Mouse (Mus musculus) heart, embryonic 13.5 days (tissue): ENCODE measurements around the gene Cblb. TPM values are rescaled to one million over a fixed set of nuclear protein-coding genes. Genes with fewer than 3 reads are reported as not detected.

Source experiments
- ATAC-seq: fragments of 200-750 bp; cut with Nextera tagmentation; 2 replicates; pipeline ENCODE4 v1.8.0; 2017; ENCODE audit warnings: moderate TSS enrichment; ENCODE audit not compliant: insufficient number of reproducible peaks, low FRiP score, low TSS enrichment; ENCODE audit errors: extremely low read depth
- H3K27ac ChIP-seq: fragments of 300-500 bp; sonication (generic); replicated peaks from 2 replicates; pipeline ENCODE4 v1.5.1; 2015; ENCODE audit warnings: moderate library complexity, mild to moderate bottlenecking, inconsistent platforms
- H3K27me3 ChIP-seq: fragments of 300-500 bp; sonication (generic); replicated peaks from 2 replicates; pipeline ENCODE4 v1.6.1; 2015; ENCODE audit warnings: mild to moderate bottlenecking, inconsistent platforms
- H3K36me3 ChIP-seq: fragments of 300-500 bp; sonication (generic); 2 replicates; pipeline ENCODE4 v1.6.1; 2015; ENCODE audit warnings: mild to moderate bottlenecking, inconsistent platforms
- H3K4me1 ChIP-seq: fragments of 300-500 bp; sonication (generic); 2 replicates; pipeline ENCODE4 v1.6.1; 2015; ENCODE audit warnings: inconsistent platforms
- H3K4me2 ChIP-seq: fragments of 300-500 bp; sonication (generic); 2 replicates; pipeline ENCODE4 v1.6.1; 2015; ENCODE audit warnings: inconsistent platforms, mild to moderate bottlenecking, moderate library complexity
- H3K4me3 ChIP-seq: fragments of 300-500 bp; sonication (generic); 2 replicates; pipeline ENCODE4 v1.5.1; 2015; ENCODE audit warnings: moderate library complexity, mild to moderate bottlenecking, inconsistent platforms
- H3K9ac ChIP-seq: fragments of 300-500 bp; sonication (generic); 2 replicates; pipeline ENCODE4 v1.6.1; 2015; ENCODE audit warnings: inconsistent platforms, mild to moderate bottlenecking, moderate library complexity
- H3K9me3 ChIP-seq: fragments of 300-500 bp; sonication (generic); 2 replicates; pipeline ENCODE4 v1.6.1; 2016; ENCODE audit warnings: inconsistent platforms
- WGBS: fragments of 180-500 bp; shearing (Covaris S2); methylation state at CpG from one replicate; pipeline ENCODE4 v1.1.7; 2015; ENCODE audit warnings: mixed read lengths; 5-methylcytosine and 5-hydroxymethylcytosine counted together
- polyA plus RNA-seq: library from polyadenylated mRNA; unstranded; fragments of >200 nt; fragmentation: Nextera tagmentation; extraction: Ambion mirVana; gene quantifications from 2 replicates; pipeline ENCODE4 v1.2.1, GENCODE M21; 2015

The Cblb gene
- polyA plus RNA-seq, 1 experiment from 2014 or later: 9.2 TPM

DNA sequence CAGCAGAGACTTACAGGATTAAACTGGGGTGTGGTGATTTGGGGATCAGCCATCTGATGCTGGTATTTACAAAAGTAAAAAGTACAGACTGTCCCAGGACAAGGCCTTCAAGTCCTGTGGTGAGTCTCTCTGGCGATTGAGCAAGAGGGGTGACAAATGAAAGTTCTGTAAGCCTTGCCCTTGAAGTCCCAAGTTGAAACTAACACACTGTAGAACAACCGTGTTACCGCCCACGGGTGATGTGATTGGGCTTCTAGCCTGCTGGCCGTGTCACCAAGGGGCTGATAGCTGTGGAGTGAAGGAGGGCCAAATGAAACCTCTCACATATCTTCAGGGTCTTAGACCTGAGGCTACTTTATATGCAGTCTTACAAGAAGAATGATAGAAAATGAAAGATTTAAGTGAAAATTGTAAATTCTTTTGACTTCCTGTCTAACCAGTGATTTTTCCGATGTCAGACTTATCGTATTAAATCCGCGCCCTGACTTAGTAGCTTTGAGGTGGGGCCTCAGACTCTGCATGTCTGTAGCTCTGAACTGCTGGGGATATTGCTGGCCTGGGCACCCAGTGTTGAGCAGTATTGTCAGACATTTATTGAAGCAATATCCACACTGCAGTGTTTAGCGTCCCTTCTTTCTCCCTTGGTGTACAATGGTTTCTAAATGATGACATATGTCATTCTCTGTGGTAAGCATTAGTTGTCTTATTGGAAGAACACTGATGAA is 63.9 kb downstream of the Cblb start:
- Histone ChIP-seq H3K36me3 (peaks cover 8% of the 10 kb centered on the region), H3K27ac (peak overlapping the region; percentile 82), H3K9ac (no peak overlapping the region), H3K9me3 (no peaks in the 10 kb centered on the region), H3K27me3 (no peaks in the 10 kb centered on the region), H3K4me1 (peaks cover 46% of the 10 kb centered on the region), H3K4me2 (no peak overlapping the region), H3K4me3 (no peak overlapping the region)
- 74% methylated on average over 10 of the region's 10 CpGs for WGBS
- no peak for ATAC-seq

DNA sequence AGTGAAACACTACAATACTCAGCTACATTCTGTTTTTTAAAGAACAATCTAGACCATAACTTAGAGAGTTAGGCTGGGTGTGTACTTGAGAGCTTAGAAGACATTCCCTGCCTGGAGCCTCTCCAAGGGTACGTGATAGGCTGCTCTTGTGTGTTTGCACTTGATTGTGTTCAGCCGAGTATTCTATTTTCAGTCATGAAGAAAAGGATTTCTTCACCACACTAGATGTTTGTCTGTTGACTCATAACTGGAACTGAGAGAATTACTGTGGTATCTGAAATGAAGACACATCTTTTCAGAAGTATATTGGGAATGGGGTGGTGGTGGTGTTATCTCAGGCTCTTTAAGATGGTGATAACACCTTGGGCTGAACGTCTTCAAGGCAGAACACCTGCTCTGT is 64.6 kb downstream of the Cblb start:
- H3K36me3 ChIP-seq: 0 out of 2 replicates have a peak, but pooled peaks cover under 1% of the 10 kb centered on the region
- H3K4me1 ChIP-seq: peaks cover 54% of the 10 kb centered on the region
- ATAC-seq: no peak
- H3K27me3 ChIP-seq: no peaks in the 10 kb centered on the region
- H3K9ac ChIP-seq: no peak overlapping the region
- 29% methylated on average over 3 of the region's 3 CpGs for WGBS
- H3K4me2 ChIP-seq: peak overlapping the region; percentile 22; the same call in 1 of the 2 replicates
- H3K9me3 ChIP-seq: no peaks in the 10 kb centered on the region
- H3K4me3 ChIP-seq: no peak overlapping the region
- peak overlapping the region; percentile 82 for H3K27ac ChIP-seq

DNA sequence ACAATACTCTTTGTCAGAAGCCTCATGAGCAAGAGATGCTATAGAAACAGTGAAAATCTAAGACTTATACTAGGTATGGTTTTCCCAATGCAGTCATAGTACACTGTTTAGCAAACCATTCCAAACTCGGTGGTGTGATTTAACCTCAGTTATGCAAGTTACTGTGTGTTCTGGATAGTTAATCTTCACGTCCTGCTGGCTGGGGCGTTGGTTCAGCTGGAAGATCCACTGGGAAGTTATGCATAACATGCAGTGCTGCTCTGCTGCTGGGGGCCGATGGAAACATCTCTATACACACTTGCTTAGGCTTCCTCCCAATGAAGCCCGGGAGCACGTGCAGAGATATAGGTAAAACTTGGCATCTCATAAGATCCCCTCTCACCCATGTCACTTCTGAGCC is 69.4 kb downstream of the Cblb start:
- peaks cover 46% of the 10 kb centered on the region for H3K4me1 ChIP-seq
- peaks cover 7% of the 10 kb centered on the region; the same call in 1 of the 2 replicates for H3K36me3 ChIP-seq
- no peak for ATAC-seq
- H3K9me3 ChIP-seq: no peaks in the 10 kb centered on the region
- H3K4me2 ChIP-seq: no peak overlapping the region
- H3K27me3 ChIP-seq: no peaks in the 10 kb centered on the region
- peak overlapping the region; percentile 21 for H3K27ac ChIP-seq
- 60% methylated on average over 6 of the region's 6 CpGs for whole genome bisulfite sequencing
- no peak overlapping the region for H3K4me3 ChIP-seq
- no peak overlapping the region for H3K9ac ChIP-seq

DNA sequence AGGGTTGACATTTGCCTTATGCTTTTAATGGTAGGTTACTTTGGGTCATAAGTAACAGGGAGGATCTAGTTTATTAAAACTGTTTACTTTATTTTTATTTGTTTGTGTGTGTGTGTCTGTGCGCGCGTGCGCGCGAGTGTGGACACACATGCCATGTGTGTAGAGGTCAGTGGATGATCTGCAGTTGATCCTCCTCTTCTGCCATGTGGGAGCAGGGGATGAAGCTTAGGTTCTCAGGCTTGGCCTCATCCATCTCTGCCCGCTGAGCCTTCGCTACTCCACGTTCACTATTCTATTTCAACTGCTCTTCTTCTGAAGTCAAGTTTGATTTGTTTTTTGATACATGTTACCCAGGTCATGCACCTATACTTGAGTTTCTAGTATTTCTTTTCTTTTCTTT is 73.6 kb downstream of the Cblb start:
- Histone ChIP-seq H3K9ac (no peak overlapping the region), H3K27me3 (no peaks in the 10 kb centered on the region), H3K27ac (no peak overlapping the region), H3K36me3 (peaks cover 7% of the 10 kb centered on the region; the same call in 1 of the 2 replicates), H3K4me2 (no peak overlapping the region), H3K4me1 (peaks cover 37% of the 10 kb centered on the region), H3K9me3 (no peaks in the 10 kb centered on the region), H3K4me3 (no peak overlapping the region)
- no peak for ATAC-seq
- WGBS: 94% methylated on average over 9 of the region's 9 CpGs

DNA sequence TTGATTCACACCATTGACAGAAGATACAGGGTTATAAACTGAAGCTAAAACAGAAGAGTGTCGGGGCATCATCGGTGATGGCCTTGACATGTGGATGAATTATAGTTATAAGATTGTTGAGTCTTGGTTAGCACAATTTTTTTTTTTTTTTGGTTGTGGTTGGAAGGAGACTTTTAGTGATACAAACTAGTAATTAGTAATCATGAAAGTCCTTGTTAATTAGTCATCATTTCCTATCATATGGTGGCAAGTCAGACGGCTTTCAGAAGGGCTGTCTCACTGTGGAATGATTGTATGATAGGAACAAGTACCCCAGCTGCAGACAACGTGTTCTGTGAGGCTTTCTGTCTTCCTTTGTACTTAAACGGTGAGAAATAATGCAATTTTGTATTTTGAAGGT is 76.8 kb downstream of the Cblb start:
- WGBS: 71% methylated on average over 5 of the region's 5 CpGs
- H3K36me3 ChIP-seq: peaks cover 6% of the 10 kb centered on the region
- H3K9ac ChIP-seq: no peak overlapping the region
- H3K4me3 ChIP-seq: no peak overlapping the region
- no peak overlapping the region for H3K27ac ChIP-seq
- H3K4me1 ChIP-seq: peaks cover 13% of the 10 kb centered on the region
- H3K27me3 ChIP-seq: no peaks in the 10 kb centered on the region
- no peak for ATAC-seq
- no peak overlapping the region for H3K4me2 ChIP-seq
- no peaks in the 10 kb centered on the region for H3K9me3 ChIP-seq

DNA sequence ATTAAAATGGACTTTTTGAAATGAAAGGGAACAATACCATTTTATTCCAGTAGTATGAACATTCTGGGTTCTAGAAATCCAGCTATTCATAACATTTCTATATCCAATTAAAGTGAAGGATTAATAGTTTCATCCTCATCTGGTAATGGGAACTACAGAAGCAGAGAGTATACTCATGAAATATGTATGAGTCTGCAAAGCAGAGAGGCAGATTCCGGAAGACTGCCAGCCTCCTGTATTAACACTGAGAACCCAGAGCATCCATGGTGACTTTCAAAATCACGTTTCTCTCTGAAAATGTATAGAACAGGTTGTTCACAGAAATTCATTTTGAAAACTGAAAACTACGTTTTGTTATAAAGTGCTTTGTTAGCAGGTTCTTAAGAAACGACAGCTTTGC is 83.4 kb downstream of the Cblb start:
- Histone ChIP-seq H3K9ac (no peak overlapping the region), H3K9me3 (no peaks in the 10 kb centered on the region), H3K27me3 (no peaks in the 10 kb centered on the region), H3K4me1 (peaks cover 11% of the 10 kb centered on the region; the same call in 1 of the 2 replicates), H3K4me3 (no peak overlapping the region), H3K36me3 (peaks cover 15% of the 10 kb centered on the region), H3K27ac (no peak overlapping the region), H3K4me2 (no peak overlapping the region)
- 74% methylated on average over 4 of the region's 4 CpGs for WGBS
- no peak for ATAC-seq

DNA sequence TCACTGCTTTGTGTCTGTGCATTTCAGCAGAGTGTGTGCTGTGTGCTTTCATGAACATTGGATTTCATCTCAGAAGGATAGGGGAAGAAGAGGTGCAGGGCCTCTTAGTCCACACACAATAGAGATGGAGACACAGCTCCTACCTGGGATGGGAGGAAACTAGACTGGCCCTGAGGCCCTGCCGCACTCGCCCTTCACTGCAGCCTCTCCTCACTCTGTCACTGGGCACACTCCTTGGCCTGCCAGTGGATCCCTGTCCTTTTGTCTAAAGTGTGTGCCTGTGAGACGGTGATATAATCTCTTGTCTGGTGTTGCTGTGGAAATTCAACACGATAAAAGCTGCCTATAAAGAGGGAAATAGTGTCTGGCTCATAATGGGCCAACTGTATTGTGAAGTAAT is 88.0 kb downstream of the Cblb start:
- no peak overlapping the region for H3K4me2 ChIP-seq
- no peak for ATAC-seq
- H3K9me3 ChIP-seq: no peaks in the 10 kb centered on the region
- 60% methylated on average over 4 of the region's 4 CpGs for WGBS
- H3K4me1 ChIP-seq: peaks cover 16% of the 10 kb centered on the region; the same call in 1 of the 2 replicates
- H3K4me3 ChIP-seq: no peak overlapping the region
- H3K27ac ChIP-seq: 0 out of 2 replicates have a peak overlapping the region, but pooled peaks have one; percentile 0
- no peaks in the 10 kb centered on the region for H3K27me3 ChIP-seq
- H3K9ac ChIP-seq: no peak overlapping the region
- peaks cover 14% of the 10 kb centered on the region for H3K36me3 ChIP-seq

DNA sequence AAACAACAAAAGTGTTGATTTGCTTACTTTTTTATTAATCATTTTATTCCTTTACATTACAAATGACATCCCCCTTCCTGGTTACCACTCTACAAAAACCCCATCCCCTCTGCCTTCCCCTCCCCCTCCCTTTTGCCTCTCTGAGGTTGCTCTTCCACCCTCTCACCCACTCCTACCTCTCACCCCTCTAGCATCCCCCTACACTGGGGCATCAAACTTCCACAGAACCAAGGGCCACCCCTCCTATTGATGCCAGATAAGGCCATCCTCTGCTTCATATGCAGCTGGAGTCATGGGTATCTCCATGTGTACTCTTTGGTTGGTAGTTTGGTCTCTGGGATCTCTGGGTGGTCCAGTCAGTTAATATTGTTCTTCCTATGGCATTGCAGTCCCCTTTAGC is 93.9 kb downstream of the Cblb start:
- ATAC-seq: no peak
- Histone ChIP-seq H3K4me1 (peaks cover 13% of the 10 kb centered on the region; the same call in 1 of the 2 replicates), H3K4me3 (no peak overlapping the region), H3K27me3 (no peaks in the 10 kb centered on the region), H3K9me3 (no peaks in the 10 kb centered on the region), H3K9ac (no peak overlapping the region), H3K36me3 (peaks cover 24% of the 10 kb centered on the region), H3K4me2 (no peak overlapping the region), H3K27ac (no peak overlapping the region)

DNA sequence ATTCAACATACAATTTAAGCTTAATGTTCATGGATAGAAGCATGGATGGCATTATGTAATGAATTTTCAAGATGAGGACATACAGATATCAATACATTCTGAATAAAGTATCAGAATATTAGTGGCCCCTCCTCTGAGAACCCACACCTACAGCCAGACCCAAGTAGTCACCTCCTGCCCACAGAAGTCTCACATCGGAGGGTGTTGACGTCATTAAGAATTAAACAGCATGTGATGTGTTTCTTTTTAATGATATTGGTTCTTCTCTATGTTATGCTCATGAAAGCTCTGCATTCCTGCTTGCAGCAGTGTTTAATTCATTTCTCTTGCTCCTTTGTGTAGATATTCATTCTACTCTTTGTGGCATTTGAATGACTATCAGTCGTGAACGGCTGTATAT is 94.9 kb downstream of the Cblb start:
- Histone ChIP-seq H3K4me1 (peaks cover 8% of the 10 kb centered on the region; the same call in 1 of the 2 replicates), H3K9ac (no peak overlapping the region), H3K27me3 (no peaks in the 10 kb centered on the region), H3K36me3 (peaks cover 26% of the 10 kb centered on the region), H3K9me3 (no peaks in the 10 kb centered on the region), H3K4me2 (no peak overlapping the region), H3K4me3 (no peak overlapping the region), H3K27ac (no peak overlapping the region)
- ATAC-seq: no peak
- 84% methylated on average over 4 of the region's 4 CpGs for WGBS

DNA sequence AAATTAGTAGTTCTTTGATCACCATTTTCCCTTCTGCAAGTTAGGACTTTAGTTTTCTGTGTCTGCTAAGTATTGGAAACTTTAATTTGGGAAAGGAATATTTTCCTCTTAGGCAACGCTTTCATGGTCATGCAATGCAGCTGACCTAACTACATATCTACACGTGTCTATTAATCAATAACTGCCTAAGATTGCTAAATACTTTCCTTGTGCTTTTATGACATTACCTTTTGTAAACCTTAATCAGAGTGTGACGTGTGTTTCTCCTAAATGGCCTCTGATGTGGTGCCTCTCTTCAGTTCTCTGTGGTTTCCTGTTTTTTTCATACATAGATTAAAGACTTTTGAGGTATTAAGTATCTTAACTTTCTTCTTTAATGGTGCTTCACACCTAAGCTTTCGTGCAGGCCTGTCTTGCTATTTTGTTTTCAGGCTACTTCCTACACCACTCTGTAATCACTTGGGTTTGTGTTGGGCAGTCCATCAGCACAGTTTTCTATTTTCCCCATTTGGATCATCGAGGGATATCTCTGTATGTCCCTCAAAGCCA is 98.4 kb downstream of the Cblb start:
- Histone ChIP-seq H3K27me3 (no peaks in the 10 kb centered on the region), H3K9me3 (no peaks in the 10 kb centered on the region), H3K9ac (no peak overlapping the region), H3K36me3 (peaks cover 20% of the 10 kb centered on the region), H3K27ac (no peak overlapping the region), H3K4me2 (no peak overlapping the region), H3K4me1 (peaks cover 9% of the 10 kb centered on the region), H3K4me3 (no peak overlapping the region)
- no peak for ATAC-seq
- 83% methylated on average over 5 of the region's 5 CpGs for WGBS

DNA sequence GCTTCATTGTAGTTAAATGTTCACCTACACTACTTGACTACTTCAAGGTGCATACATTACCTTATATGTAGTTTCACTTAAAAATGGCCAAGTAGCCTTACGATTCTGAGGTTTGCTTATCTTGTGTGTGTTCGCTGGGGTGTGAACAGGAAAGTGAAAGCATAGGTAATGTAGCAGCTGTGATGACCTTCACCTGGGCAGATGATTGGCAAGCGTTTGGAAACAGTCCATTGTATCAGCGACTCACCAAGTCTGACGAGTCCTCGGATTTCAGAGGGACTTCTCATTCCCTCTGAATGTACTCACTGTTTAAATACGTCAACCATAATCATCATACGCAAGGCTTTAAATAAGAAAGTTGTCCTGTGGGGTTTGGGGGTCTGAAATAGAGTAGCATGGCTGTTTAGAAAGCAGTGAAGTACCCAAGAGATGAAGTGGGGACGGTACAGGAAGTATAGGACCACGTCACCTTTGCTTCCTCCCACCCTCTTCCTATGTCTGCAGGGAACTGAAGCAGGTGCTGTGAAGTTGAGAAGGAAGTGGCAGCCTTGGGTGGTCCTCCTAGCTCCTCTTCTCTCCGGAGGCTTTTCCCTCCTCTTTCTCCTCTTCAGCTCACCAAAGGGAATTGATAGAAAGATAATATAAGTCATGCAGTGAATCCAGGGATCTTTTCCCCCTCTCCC is 101.9 kb downstream of the Cblb start:
- 73% methylated on average over 11 of the region's 11 CpGs for WGBS
- H3K36me3 ChIP-seq: peaks cover 30% of the 10 kb centered on the region
- ATAC-seq: no peak

More for the DNA sequence above, 101.9 kb downstream of the Cblb start:
- Histone ChIP-seq H3K27ac (no peak overlapping the region), H3K4me3 (no peak overlapping the region), H3K4me1 (peaks cover 9% of the 10 kb centered on the region; the same call in 1 of the 2 replicates), H3K4me2 (no peak overlapping the region), H3K9me3 (no peaks in the 10 kb centered on the region), H3K9ac (no peak overlapping the region), H3K27me3 (no peaks in the 10 kb centered on the region)
